Mouse (Mus musculus) mouse embryonic stem cell (cell line): ENCODE results near the gene Ifnb1.
"Not testable (repeated sequence)": the region's sequence is repeated elsewhere in the genome, so short reads cannot be mapped to it uniquely, and the experiment has no call there.

ENCODE experiments used
- in situ Hi-C, 2 experiments: fragments of 300-500 bp; cut with MboI; formaldehyde crosslinking; loops; 1 replicate in 1 of 2; 3 replicates in 1 of 2; pipeline ENCODE4 v1.14.3; 2019 to 2020; ENCODE audit warnings: low sequenced_read_pairs in 2 of 2, low pct_unique_long_range_greater_than_20kb in 1 of 2, mixed read lengths in 1 of 2; ENCODE audit not compliant: unreplicated experiment in 1 of 2

Gene Ifnb1

DNA sequence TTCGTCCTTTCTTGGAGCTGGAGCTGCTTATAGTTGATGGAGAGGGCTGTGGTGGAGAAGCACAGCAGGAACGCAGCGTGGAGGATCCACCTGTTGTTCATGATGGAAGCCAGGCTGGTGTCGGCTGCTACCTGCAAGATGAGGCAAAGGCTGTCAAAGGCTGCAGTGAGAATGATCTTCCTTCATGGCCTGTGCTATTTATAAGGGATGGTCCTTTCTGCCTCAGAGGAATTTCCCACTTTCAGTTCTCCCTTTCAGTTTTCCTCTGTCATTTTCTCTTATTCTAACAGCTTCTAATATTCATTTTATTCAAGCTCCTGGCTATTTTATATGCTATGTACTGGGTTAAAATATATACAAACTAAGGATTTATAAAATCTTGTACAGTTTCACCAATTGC is at the start of gene Ifnb1:
Gene Ifnb1 (minus strand): TSS at position 101 of the 400 bp plus-strand sequence.
- in situ Hi-C loops, result no loop called here

- in situ Hi-C loops, result no loop called here
Observed at GRCm38 (mm10) chr4:88571698-88572097, 49.1 kb upstream of the Ifnb1 start, which contains the start of gene Ifna14. TSS of gene Ifna14 (minus strand) at chr4:88571798.

- in situ Hi-C loops, result no loop called here
Observed at GRCm38 (mm10) chr4:88561791-88562190, 39.2 kb upstream of the Ifnb1 start.

- in situ Hi-C loops, result not testable (repeated sequence)
Observed at GRCm38 (mm10) chr4:88558145-88558544, 35.6 kb upstream of the Ifnb1 start, which contains the start of gene Ifna15. TSS of gene Ifna15 (minus strand) at chr4:88558245.

- in situ Hi-C loops, result no loop called here
Observed at GRCm38 (mm10) chr4:88550161-88550945, 27.8 kb upstream of the Ifnb1 start.

DNA sequence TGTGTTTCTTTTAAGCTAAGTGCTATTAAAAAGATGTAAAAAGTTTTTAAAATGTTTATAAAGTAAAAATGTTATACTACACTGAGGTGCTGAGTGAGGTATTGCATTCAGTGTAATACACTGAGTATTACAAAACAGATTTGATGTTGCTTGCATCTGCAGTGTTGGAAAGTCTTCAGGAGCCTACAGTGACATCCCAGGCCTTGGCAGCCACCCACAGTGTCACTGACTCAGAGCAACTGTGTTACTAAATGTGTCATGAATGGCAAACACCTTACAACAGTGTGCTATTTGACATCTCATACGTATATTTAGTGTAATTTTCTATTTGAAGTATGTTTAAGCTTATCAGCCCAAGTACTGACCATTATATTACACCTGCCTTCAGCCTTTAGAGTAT is 25.4 kb upstream of the Ifnb1 start:
- in situ Hi-C loops, result loop anchor here (25.0 kb wide), 2 partner anchors 536 to 1186 kb away; no protein-coding TSS in a partner anchor

DNA sequence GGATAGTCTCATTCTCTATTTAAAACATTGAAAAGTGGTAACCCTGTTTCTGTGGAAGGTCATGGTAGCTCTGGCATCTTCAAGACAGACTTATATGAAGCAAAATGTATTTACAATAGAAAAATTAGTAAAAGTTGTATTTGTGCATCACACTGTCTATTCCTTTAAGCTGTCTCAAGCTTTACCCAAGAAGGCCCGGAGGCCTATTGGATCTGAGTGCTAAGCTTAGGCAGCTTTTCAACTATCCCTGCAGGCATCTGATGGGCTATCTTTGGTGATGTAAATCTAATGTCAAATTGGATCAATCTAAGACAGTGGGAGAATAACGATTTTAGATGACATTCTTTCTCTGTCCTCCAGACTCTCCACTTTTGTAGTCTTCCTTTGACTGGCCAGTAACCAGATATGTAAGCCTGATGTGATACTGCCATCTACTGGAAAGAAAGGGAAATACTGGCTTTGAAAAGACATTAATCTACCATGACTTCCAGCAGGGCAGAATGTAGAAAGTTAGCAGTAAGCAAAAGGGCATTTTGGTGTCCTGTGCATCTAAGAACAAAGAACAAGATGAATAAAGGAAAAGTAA is 21.2 kb upstream of the Ifnb1 start:
- in situ Hi-C loops, result loop anchor here (25.0 kb wide), 2 partner anchors 531 to 1181 kb away; no protein-coding TSS in a partner anchor

DNA sequence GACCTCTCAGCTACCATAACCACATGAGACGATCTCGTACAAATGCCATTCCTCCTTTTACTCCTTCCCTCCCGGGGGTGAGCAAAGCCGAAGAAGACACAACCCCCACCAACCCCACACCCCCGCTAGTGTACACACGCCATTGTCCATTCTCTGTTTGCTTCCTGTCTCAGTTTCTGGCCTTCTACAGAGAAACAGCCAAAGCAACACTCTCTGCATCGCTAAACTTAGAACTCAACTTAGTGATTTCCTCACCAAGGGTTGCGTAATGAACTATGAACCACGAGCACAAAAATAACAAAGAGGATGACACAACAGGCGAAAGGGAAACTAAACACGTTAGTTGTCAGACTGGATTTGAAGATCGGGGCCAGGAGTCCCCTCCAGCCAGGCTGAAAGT is 14.8 kb upstream of the Ifnb1 start:
- in situ Hi-C loops, result loop anchor here (25.0 kb wide), 2 partner anchors 525 to 1175 kb away; no protein-coding TSS in a partner anchor

DNA sequence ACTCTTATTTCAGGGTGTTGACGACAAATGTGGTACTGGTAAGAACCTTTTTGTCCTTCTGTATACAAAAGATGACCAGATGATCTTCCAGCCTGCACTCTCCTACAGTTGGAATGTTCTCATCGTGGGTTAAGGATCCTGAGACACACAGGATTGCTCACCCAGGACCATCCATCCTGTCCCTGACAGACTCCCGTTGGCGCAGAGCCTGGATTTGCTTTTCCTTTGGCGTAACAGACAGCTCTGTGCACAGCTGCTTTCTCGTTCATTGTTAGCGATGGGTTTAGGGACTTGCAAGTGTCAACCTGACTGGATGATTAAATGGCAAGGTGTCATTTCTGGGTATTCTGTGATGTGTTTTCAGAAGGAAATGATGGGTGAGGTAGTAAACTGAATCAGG is 14.1 kb upstream of the Ifnb1 start:
- in situ Hi-C loops, result loop anchor here (25.0 kb wide), 2 partner anchors 524 to 1174 kb away; no protein-coding TSS in a partner anchor

GRCm38 (mm10) chr4:88535742-88536141 is 13.2 kb upstream of the Ifnb1 start:
- in situ Hi-C loops, result loop anchor here (25.0 kb wide), 2 partner anchors 523 to 1173 kb away; no protein-coding TSS in a partner anchor

- in situ Hi-C loops, result loop anchor here (25.0 kb wide), 2 partner anchors 523 to 1173 kb away; no protein-coding TSS in a partner anchor
Observed at GRCm38 (mm10) chr4:88534903-88535302, 12.3 kb upstream of the Ifnb1 start.

DNA sequence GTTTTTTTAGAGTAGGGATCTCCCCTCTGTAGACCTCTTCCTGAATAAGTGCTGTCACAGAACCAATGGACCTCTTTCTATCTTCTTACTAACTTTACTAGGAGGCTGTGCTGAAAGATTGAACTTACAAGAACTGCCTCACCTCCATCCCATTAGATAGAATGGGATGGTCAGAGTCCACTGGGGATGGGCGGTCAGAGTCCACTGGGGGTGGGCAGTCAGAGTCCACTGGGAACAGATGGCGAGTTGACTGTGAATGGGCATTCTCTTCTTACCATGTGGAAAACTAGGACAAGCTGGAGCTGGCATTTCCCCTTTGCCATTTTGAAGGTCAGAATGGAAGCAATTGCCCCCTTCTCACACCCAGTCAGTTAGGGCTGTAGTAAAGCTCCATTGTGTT is 10.9 kb upstream of the Ifnb1 start:
- in situ Hi-C loops, result loop anchor here (25.0 kb wide), 2 partner anchors 521 to 1171 kb away; no protein-coding TSS in a partner anchor

DNA sequence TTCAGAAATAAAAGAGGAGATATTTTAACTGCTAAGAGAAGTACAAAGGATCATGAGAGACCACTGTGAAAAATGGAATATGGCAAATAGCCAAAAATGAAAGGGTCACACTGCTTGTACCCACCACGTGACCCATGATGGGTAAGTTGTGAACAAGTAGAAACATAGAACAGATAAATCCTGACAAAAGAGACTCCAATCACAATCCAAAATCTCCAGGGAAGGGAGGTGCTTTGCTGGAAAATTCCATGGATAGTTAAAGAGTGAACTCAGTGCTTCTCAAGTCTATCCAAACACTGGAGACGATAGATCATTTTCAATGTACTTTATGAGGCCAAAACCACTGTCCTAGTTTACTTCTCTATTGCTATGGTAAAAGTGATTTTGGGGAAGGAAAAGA is 8.3 kb upstream of the Ifnb1 start:
- in situ Hi-C loops, result loop anchor here (25.0 kb wide), 2 partner anchors 519 to 1169 kb away; no protein-coding TSS in a partner anchor

DNA sequence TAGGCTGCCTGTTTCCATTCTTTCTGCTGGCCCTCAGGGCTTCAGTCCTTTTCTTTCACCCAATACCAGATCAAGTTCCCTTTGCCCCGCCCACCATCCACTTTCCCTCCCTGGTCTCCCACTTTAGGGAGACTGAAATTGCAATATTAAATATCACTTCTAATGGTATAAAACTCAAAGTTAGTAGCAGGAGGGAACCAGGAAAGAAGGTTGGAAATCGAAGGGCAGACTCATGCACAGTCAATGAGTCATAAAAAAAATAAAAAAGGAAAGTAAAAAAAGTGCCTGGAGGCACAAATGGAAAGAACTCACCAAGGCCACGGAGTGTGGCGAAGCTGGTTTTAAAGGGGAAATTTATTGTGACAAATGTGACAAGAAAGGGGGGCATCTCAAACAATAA is 7.7 kb upstream of the Ifnb1 start:
- in situ Hi-C loops, result loop anchor here (25.0 kb wide), 2 partner anchors 518 to 1168 kb away; no protein-coding TSS in a partner anchor

DNA sequence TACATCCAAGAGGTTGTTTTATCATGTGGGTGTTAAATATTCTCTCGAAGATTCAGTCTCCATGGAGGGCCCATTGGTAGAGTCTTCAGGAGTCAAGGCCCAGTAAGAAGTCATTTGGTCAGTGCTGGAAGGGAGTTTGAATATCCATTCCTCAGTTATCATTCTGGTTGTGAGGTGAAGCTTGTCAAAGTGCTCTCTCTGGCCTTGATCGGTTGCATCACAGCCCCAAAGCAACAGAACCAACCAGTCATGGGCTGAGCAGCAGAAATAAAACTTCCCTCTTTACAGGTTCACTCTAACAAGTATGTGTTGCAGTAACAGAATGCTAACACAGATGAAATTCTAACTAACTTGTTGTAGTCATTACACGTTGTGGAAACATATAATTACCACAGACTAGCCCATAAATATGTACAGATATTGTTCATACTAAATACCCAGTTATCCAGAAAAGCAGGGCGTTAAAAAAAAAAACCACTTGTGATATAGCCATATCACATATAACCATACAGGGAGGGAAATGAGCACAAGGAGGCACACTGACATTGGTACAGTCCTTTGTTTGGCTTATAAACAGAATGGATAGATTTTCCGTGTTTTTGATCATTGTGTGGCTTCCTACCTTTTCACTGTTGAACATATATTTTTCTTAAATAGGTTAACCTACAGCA is 3.9 kb upstream of the Ifnb1 start:
- in situ Hi-C loops, result loop anchor here (25.0 kb wide), 2 partner anchors 514 to 1164 kb away; no protein-coding TSS in a partner anchor

DNA sequence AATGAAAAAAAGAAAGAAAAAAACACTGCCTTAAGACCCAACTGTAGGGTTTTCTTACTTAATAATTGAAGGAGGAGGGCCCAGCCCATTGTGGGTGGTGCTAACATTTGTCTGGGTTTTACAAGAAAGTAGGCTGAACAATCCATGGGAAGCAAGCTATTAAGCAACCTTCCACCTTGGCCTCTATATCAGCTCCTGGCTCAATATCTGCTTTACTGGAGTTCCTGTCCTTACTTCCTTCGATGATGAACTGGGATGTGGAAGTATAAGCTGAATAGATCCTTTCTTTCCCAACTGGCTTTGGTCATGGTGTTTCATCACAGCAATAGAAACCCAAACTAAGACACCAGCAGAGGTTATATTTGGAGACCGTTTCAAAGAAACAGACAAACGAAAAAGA is 2.8 kb upstream of the Ifnb1 start:
- in situ Hi-C loops, result loop anchor here (25.0 kb wide), 2 partner anchors 513 to 1163 kb away; no protein-coding TSS in a partner anchor

- in situ Hi-C loops, result no loop called here
Observed at GRCm38 (mm10) chr4:88523241-88523640, 667 bp upstream of the Ifnb1 start.

GRCm38 (mm10) chr4:88517957-88518356 is 4.6 kb downstream of the Ifnb1 start:
- in situ Hi-C loops, result no loop called here
